Mouse (Mus musculus): Measurements from ENCODE around the gene Met. TPM values are rescaled to one million over a fixed set of nuclear protein-coding genes. Genes with fewer than 3 reads are reported as not detected.
A peak's percentile ranks its signal among the peaks of the same experiment; 100 is the strongest.

Met gene
- polyA plus RNA-seq, 1 experiment from 2014 or later = 9.3 TPM

GRCm38 (mm10) chr6:17522917-17523316 lies 59.3 kb downstream of the Met start:
- Histone ChIP-seq H3K27me3 (replicated peaks; ENCODE audit: insufficient read depth, low read length) (no peaks in the 10 kb centered on the region), H3K4me3 (ENCODE audit: low read depth, low read length) (no peak overlapping the region), H3K4me1 (ENCODE audit: insufficient read depth, low read depth, low read length) (no peaks in the 10 kb centered on the region), H3K9me3 (ENCODE audit: low read length) (no peaks in the 10 kb centered on the region), H3K4me2 (replicated peaks; ENCODE audit: low read depth, low read length) (no peak overlapping the region), H3K9ac (replicated peaks; ENCODE audit: low read depth) (no peak overlapping the region), H3K27ac (ENCODE audit: low read length) (no peak overlapping the region), H3K36me3 (ENCODE audit: insufficient read depth, low read length) (no peaks in the 10 kb centered on the region)
- no peak for TF ChIP-seq EP300 (IDR thresholded peaks at IDR 0.05)
- TF ChIP-seq CTCF (IDR thresholded peaks at IDR 0.05) = no peak
- ATAC-seq = no peak
- DNase-seq (ENCODE audit: low spot score) = no peak
- 66% methylated on average over 4 of the region's 4 CpGs for WGBS

DNA sequence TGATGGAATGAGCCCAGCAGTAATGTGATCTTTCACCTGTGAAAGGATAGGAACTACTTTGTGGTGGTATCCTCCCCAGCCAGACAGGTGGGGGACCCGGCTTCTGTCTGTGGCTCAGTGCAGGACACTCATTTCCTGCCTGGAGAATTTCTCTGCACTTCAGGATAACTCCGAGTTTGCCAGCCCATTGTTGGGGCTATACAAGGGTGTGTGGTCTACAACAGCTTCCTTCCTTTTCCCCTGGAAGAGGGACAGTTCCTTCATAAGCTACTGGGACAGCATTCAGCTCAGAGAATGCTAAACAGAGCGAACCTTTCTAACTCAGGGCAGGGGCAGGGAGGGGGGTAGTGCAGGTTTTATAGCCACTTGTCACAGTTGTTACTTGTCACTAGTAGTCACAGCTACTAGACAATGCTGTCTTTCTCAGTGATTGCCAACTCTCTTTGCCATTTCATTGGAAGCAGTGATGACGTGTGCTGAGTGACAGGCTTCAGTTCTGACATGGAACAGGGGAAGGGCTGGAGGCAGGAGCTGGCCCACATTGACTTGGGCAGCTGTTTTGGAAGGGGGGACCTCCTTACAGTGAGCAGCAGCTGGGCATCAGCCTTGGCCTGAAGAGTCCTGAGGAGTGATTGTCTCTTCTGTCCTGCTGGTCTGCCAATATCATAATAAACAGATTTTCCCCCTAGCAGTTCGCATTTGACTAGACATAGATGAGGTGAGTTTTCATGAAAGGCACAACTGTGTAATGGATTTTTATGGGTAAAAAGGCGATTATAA lies 66.1 kb downstream of the Met start:
- Histone ChIP-seq H3K4me3 (ENCODE audit: low read depth, low read length) (no peak overlapping the region), H3K36me3 (ENCODE audit: insufficient read depth, low read length) (peaks cover 4% of the 10 kb centered on the region; the same call in 1 of the 2 replicates), H3K4me2 (replicated peaks; ENCODE audit: low read depth, low read length) (no peak overlapping the region), H3K9ac (replicated peaks; ENCODE audit: low read depth) (no peak overlapping the region), H3K27ac (ENCODE audit: low read length) (no peak overlapping the region), H3K27me3 (replicated peaks; ENCODE audit: insufficient read depth, low read length) (no peaks in the 10 kb centered on the region), H3K4me1 (ENCODE audit: insufficient read depth, low read depth, low read length) (no peaks in the 10 kb centered on the region; the same call in 1 of the 2 replicates), H3K9me3 (ENCODE audit: low read length) (no peaks in the 10 kb centered on the region)
- no peak for TF ChIP-seq CTCF (IDR thresholded peaks at IDR 0.05)
- WGBS = 42% methylated on average over 6 of the region's 6 CpGs
- DNase-seq (ENCODE audit: low spot score) = peak; percentile 36
- ATAC-seq = peak; percentile 70

DNA sequence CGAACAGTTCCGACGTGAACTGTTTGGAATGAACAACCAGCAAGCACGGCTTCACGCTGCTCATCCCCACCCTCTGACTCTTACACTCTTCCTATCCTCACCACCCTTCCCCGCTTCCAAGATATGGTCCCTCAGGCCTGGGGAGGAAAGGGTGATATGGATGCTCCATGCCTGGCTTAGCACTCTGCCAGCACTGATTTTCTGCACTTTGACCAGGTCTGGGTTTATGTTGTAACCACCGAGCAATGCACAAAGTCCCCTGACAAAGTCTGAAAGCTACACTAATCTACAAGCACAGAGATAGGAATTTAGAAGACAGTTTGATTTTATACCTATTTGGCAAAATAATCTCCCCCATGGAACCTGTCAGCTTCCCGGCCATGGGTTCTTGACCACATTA lies 78.0 kb downstream of the Met start:
- H3K4me2 ChIP-seq (replicated peaks; ENCODE audit: low read depth, low read length) = no peak overlapping the region
- H3K9me3 ChIP-seq (ENCODE audit: low read length) = no peaks in the 10 kb centered on the region
- ATAC-seq = no peak
- H3K27me3 ChIP-seq (replicated peaks; ENCODE audit: insufficient read depth, low read length) = no peaks in the 10 kb centered on the region
- DNase-seq (ENCODE audit: low spot score) = no peak
- no peaks in the 10 kb centered on the region for H3K4me1 ChIP-seq (ENCODE audit: insufficient read depth, low read depth, low read length)
- H3K27ac ChIP-seq (ENCODE audit: low read length) = no peak overlapping the region
- H3K4me3 ChIP-seq (ENCODE audit: low read depth, low read length) = no peak overlapping the region
- H3K9ac ChIP-seq (replicated peaks; ENCODE audit: low read depth) = no peak overlapping the region
- TF ChIP-seq CTCF (IDR thresholded peaks at IDR 0.05) (no peak), EP300 (IDR thresholded peaks at IDR 0.05) (no peak)
- 85% methylated on average over 8 of the region's 8 CpGs for WGBS
- H3K36me3 ChIP-seq (ENCODE audit: insufficient read depth, low read length) = no peaks in the 10 kb centered on the region

- ATAC-seq (no peak), DNase-seq (ENCODE audit: low spot score) (no peak)
- 82% methylated on average over 7 of the region's 7 CpGs for WGBS
- no peaks in the 10 kb centered on the region for H3K4me1 ChIP-seq (ENCODE audit: insufficient read depth, low read depth, low read length)
- H3K36me3 ChIP-seq (ENCODE audit: insufficient read depth, low read length) = no peaks in the 10 kb centered on the region
- H3K4me3 ChIP-seq (ENCODE audit: low read depth, low read length) = no peak overlapping the region
- H3K9me3 ChIP-seq (ENCODE audit: low read length) = no peaks in the 10 kb centered on the region
- no peak overlapping the region for H3K9ac ChIP-seq (replicated peaks; ENCODE audit: low read depth)
- no peak overlapping the region for H3K4me2 ChIP-seq (replicated peaks; ENCODE audit: low read depth, low read length)
- no peak overlapping the region for H3K27ac ChIP-seq (ENCODE audit: low read length)
- H3K27me3 ChIP-seq (replicated peaks; ENCODE audit: insufficient read depth, low read length) = no peaks in the 10 kb centered on the region
- TF ChIP-seq EP300 (IDR thresholded peaks at IDR 0.05) = no peak
- TF ChIP-seq CTCF (IDR thresholded peaks at IDR 0.05) = no peak
These were observed 78.8 kb downstream of the Met start for GRCm38 (mm10) chr6:17542383-17542782.

GRCm38 (mm10) chr6:17545480-17545879 lies 81.9 kb downstream of the Met start:
- Histone ChIP-seq H3K4me3 (ENCODE audit: low read depth, low read length) (no peak overlapping the region), H3K4me1 (ENCODE audit: insufficient read depth, low read depth, low read length) (no peaks in the 10 kb centered on the region), H3K9me3 (ENCODE audit: low read length) (no peaks in the 10 kb centered on the region), H3K36me3 (ENCODE audit: insufficient read depth, low read length) (no peaks in the 10 kb centered on the region), H3K4me2 (replicated peaks; ENCODE audit: low read depth, low read length) (no peak overlapping the region), H3K27me3 (replicated peaks; ENCODE audit: insufficient read depth, low read length) (no peaks in the 10 kb centered on the region), H3K27ac (ENCODE audit: low read length) (no peak overlapping the region), H3K9ac (replicated peaks; ENCODE audit: low read depth) (no peak overlapping the region)
- no peak for TF ChIP-seq CTCF (IDR thresholded peaks at IDR 0.05)
- WGBS = 70% methylated on average over 9 of the region's 9 CpGs
- no peak for ATAC-seq
- no peak for DNase-seq (ENCODE audit: low spot score)

DNA sequence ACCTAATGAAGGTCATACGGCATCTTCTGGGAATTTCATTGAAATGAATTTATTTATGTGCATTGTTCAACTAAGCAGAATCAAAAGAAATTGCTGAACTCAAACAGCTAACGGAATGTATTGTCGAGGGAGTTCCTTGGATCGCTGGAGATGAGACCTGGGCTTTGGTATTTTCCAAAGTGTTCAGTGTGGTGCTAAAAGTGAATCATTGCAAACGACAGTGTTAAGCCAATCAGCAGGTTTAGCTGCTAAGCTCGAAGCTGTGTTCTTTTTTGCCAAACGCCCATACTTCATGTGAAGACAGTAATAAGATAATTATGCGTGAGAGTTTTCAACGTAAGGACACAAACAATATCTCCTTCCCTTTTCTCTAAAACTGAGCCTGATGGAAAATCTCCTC lies 82.7 kb downstream of the Met start:
- no peak overlapping the region for H3K27ac ChIP-seq (ENCODE audit: low read length)
- no peak overlapping the region for H3K4me2 ChIP-seq (replicated peaks; ENCODE audit: low read depth, low read length)
- H3K36me3 ChIP-seq (ENCODE audit: insufficient read depth, low read length) = no peaks in the 10 kb centered on the region
- no peak overlapping the region for H3K4me3 ChIP-seq (ENCODE audit: low read depth, low read length)
- DNase-seq (ENCODE audit: low spot score) (no peak), ATAC-seq (no peak)
- H3K4me1 ChIP-seq (ENCODE audit: insufficient read depth, low read depth, low read length) = no peaks in the 10 kb centered on the region
- no peaks in the 10 kb centered on the region for H3K9me3 ChIP-seq (ENCODE audit: low read length)
- TF ChIP-seq EP300 (IDR thresholded peaks at IDR 0.05) = no peak
- no peak for TF ChIP-seq CTCF (IDR thresholded peaks at IDR 0.05)
- H3K9ac ChIP-seq (replicated peaks; ENCODE audit: low read depth) = no peak overlapping the region
- WGBS = 78% methylated on average over 9 of the region's 9 CpGs
- H3K27me3 ChIP-seq (replicated peaks; ENCODE audit: insufficient read depth, low read length) = no peaks in the 10 kb centered on the region

Measured in lung, postnatal 0 days (tissue).